Mouse (Mus musculus) lung, adult 18-20 months (tissue): ENCODE results near the gene Dgcr2.
A peak's percentile ranks its signal among the peaks of the same experiment; 100 is the strongest.

Experiments
- DNase-seq, 2 experiments: peaks; one replicate each; pipeline ENCODE4 v3.0.0; 2022; ENCODE audit warnings: mixed read lengths in 2 of 2

Gene Dgcr2

GRCm38 (mm10) chr16:17806581-17807191 is 91.7 kb downstream of the Dgcr2 start:
- no peak for DNase-seq

GRCm38 (mm10) chr16:17804982-17805381 is 93.4 kb downstream of the Dgcr2 start:
- DNase-seq, result no peak

- no peak for DNase-seq
Observed at GRCm38 (mm10) chr16:17804449-17804912, 93.9 kb downstream of the Dgcr2 start.

- no peak for DNase-seq
Observed at GRCm38 (mm10) chr16:17803675-17804448, 94.5 kb downstream of the Dgcr2 start.

GRCm38 (mm10) chr16:17802839-17803674 is 95.3 kb downstream of the Dgcr2 start:
- DNase-seq, result peak in 1 of 2 experiments; percentile 55

- DNase-seq, result no peak
Observed at GRCm38 (mm10) chr16:17802456-17802838, 95.9 kb downstream of the Dgcr2 start.

- DNase-seq, result no peak
Observed at GRCm38 (mm10) chr16:17801777-17802455, 96.4 kb downstream of the Dgcr2 start.

- DNase-seq, result no peak
Observed at GRCm38 (mm10) chr16:17799584-17799983, 98.8 kb downstream of the Dgcr2 start.

- DNase-seq, result peak; percentile 65 to 75
Observed at GRCm38 (mm10) chr16:17798321-17799180, 99.8 kb downstream of the Dgcr2 start.

GRCm38 (mm10) chr16:17797812-17798311 is 100.5 kb downstream of the Dgcr2 start:
- no peak for DNase-seq

- peak; percentile 62 to 68 for DNase-seq
Observed at GRCm38 (mm10) chr16:17796971-17797811, 101.2 kb downstream of the Dgcr2 start, which contains the start of gene Scarf2. Gene Scarf2 (plus strand): TSS chr16:17797282.

GRCm38 (mm10) chr16:17796519-17796918 is 101.8 kb downstream of the Dgcr2 start:
- DNase-seq, result no peak

- DNase-seq, result peak; percentile 80 to 87
Observed at GRCm38 (mm10) chr16:17795643-17796042, 102.7 kb downstream of the Dgcr2 start.

GRCm38 (mm10) chr16:17794047-17794446 is 104.3 kb downstream of the Dgcr2 start:
- no peak for DNase-seq

- no peak for DNase-seq
Observed at GRCm38 (mm10) chr16:17792728-17793127, 105.6 kb downstream of the Dgcr2 start.
